Mouse (Mus musculus) common myeloid progenitor, adult 5-6 weeks (primary cell): ENCODE measurements at regions not wholly inside any gene's neighbourhood (a gene's known extent, or its start where the extent isn't known, plus 50 kb on each side); places are given as distances from the start of the nearest gene placed in this dataset.

ENCODE experiments used
- ATAC-seq: replicated peaks from 2 replicates; pipeline ENCODE4 v1.8.0; 2016; ENCODE audit warnings: low read depth, mild to moderate bottlenecking, moderate TSS enrichment, inconsistent platforms; ENCODE audit not compliant: poor library complexity, severe bottlenecking

- no peak for ATAC-seq
Measured at GRCm38 (mm10) chr4:99348674-99349073, 53.0 kb downstream of the Gm12689 start.

GRCm38 (mm10) chr4:99353122-99353774 is 57.5 kb downstream of the Gm12689 start:
- ATAC-seq, result no peak

GRCm38 (mm10) chr4:99354241-99354640 is 58.5 kb downstream of the Gm12689 start:
- 0 out of 2 replicates have a peak, but pooled peaks have one; percentile 45 for ATAC-seq

- ATAC-seq, result no peak
Measured at GRCm38 (mm10) chr4:99354835-99355234, 59.1 kb downstream of the Gm12689 start.

- ATAC-seq, result no peak
Measured at GRCm38 (mm10) chr4:99368036-99368435, 72.3 kb downstream of the Gm12689 start.

- no peak for ATAC-seq
Measured at GRCm38 (mm10) chr4:99371162-99371561, 75.5 kb downstream of the Gm12689 start.

- ATAC-seq, result no peak
Measured at GRCm38 (mm10) chr4:99376171-99376570, 80.5 kb downstream of the Gm12689 start.

GRCm38 (mm10) chr4:99376911-99377310 is 81.2 kb downstream of the Gm12689 start:
- ATAC-seq, result no peak

GRCm38 (mm10) chr4:99379983-99380382 is 84.3 kb downstream of the Gm12689 start:
- ATAC-seq, result no peak

- ATAC-seq, result no peak
Measured at GRCm38 (mm10) chr4:99385381-99385780, 89.7 kb downstream of the Gm12689 start.

- ATAC-seq, result no peak
Measured at GRCm38 (mm10) chr4:99389428-99389827, 93.7 kb downstream of the Gm12689 start.

- no peak for ATAC-seq
Measured at GRCm38 (mm10) chr4:99392986-99393385, 97.3 kb downstream of the Gm12689 start.

GRCm38 (mm10) chr4:99394244-99394643 is 98.5 kb downstream of the Gm12689 start:
- ATAC-seq, result no peak

GRCm38 (mm10) chr4:99407466-99407865 is 111.8 kb downstream of the Gm12689 start:
- no peak for ATAC-seq

GRCm38 (mm10) chr4:99423449-99423848 is 127.7 kb downstream of the Gm12689 start:
- no peak for ATAC-seq

GRCm38 (mm10) chr4:99445077-99445754 is 149.5 kb downstream of the Gm12689 start:
- ATAC-seq, result no peak

GRCm38 (mm10) chr4:99445755-99446128 is 150.0 kb downstream of the Gm12689 start:
- no peak for ATAC-seq

GRCm38 (mm10) chr4:99458984-99459383 is 163.3 kb downstream of the Gm12689 start:
- no peak for ATAC-seq

GRCm38 (mm10) chr4:99459436-99459835 is 163.7 kb downstream of the Gm12689 start:
- no peak for ATAC-seq

- ATAC-seq, result no peak
Measured at GRCm38 (mm10) chr4:99465493-99465892, 169.8 kb downstream of the Gm12689 start.

GRCm38 (mm10) chr4:99475701-99476218 is 180.1 kb downstream of the Gm12689 start:
- ATAC-seq, result no peak

- no peak for ATAC-seq
Measured at GRCm38 (mm10) chr4:99484271-99484670, 171.8 kb upstream of the Foxd3 start.
